Mouse (Mus musculus) embryonic facial prominence, embryonic 15.5 days (tissue): ENCODE measurements at regions not wholly inside any gene's neighbourhood (a gene's known extent, or its start where the extent isn't known, plus 50 kb on each side); places are given as distances from the start of the nearest gene placed in this dataset.

ENCODE experiments used
- ATAC-seq: fragments of 200-750 bp; cut with Nextera tagmentation; 2 replicates; pipeline ENCODE4 v1.8.0; 2017; ENCODE audit warnings: low read depth, moderate TSS enrichment; ENCODE audit not compliant: insufficient number of reproducible peaks, low FRiP score, low TSS enrichment
- H3K27ac ChIP-seq: fragments of 300-500 bp; sonication (generic); replicated peaks from 2 replicates; pipeline ENCODE4 v1.5.1; 2015; ENCODE audit warnings: mild to moderate bottlenecking, inconsistent platforms
- H3K27me3 ChIP-seq: fragments of 300-500 bp; sonication (generic); 2 replicates; pipeline ENCODE4 v1.6.1; 2015; ENCODE audit warnings: inconsistent platforms
- H3K36me3 ChIP-seq: fragments of 300-500 bp; sonication (generic); 2 replicates; pipeline ENCODE4 v1.6.1; 2015; ENCODE audit warnings: mild to moderate bottlenecking, inconsistent platforms
- H3K4me1 ChIP-seq: fragments of 300-500 bp; sonication (generic); 2 replicates; pipeline ENCODE4 v1.6.1; 2015; ENCODE audit warnings: inconsistent platforms
- H3K4me2 ChIP-seq: fragments of 300-500 bp; sonication (generic); replicated peaks from 2 replicates; pipeline ENCODE4 v1.6.1; 2015; ENCODE audit warnings: mild to moderate bottlenecking, inconsistent platforms
- H3K4me3 ChIP-seq: fragments of 300-500 bp; sonication (generic); replicated peaks from 2 replicates; pipeline ENCODE4 v1.5.1; 2015; ENCODE audit warnings: mild to moderate bottlenecking, inconsistent platforms
- H3K9ac ChIP-seq: fragments of 300-500 bp; sonication (generic); 2 replicates; pipeline ENCODE4 v1.6.1; 2015; ENCODE audit warnings: inconsistent platforms
- H3K9me3 ChIP-seq: fragments of 300-500 bp; sonication (generic); replicated peaks from 2 replicates; pipeline ENCODE4 v1.6.1; 2016; ENCODE audit warnings: inconsistent platforms
- WGBS: fragments of 180-500 bp; shearing (Covaris S2); methylation state at CpG from one replicate; pipeline ENCODE4 v1.1.7; 2015; 5-methylcytosine and 5-hydroxymethylcytosine counted together

DNA sequence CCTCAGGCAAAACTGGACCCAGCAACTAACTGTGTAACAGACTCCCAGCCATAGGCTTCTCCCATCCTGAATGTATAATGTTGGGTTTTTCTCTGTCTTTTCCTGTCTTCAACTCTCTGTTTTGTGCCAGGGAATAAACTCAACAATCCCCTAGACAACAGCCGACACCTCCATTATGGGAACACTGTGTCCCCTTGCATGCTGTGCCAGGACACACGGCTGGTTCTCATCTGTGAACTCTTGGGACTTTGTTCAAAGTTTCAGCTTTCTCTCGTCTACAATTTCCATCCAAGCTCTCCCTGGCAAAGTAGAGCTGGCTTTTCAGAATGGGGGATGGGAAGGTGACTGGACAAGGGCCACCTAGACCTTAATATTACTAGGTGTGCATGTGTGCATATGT is 56.1 kb upstream of the Kcng1 start:
- WGBS, result 39% methylated on average over 3 of the region's 3 CpGs
- Histone ChIP-seq H3K4me3 (no peak overlapping the region), H3K36me3 (no peaks in the 10 kb centered on the region), H3K9me3 (no peaks in the 10 kb centered on the region), H3K27me3 (no peaks in the 10 kb centered on the region), H3K27ac (no peak overlapping the region), H3K4me2 (no peak overlapping the region), H3K9ac (no peak overlapping the region), H3K4me1 (peaks cover 15% of the 10 kb centered on the region)
- ATAC-seq, result no peak

DNA sequence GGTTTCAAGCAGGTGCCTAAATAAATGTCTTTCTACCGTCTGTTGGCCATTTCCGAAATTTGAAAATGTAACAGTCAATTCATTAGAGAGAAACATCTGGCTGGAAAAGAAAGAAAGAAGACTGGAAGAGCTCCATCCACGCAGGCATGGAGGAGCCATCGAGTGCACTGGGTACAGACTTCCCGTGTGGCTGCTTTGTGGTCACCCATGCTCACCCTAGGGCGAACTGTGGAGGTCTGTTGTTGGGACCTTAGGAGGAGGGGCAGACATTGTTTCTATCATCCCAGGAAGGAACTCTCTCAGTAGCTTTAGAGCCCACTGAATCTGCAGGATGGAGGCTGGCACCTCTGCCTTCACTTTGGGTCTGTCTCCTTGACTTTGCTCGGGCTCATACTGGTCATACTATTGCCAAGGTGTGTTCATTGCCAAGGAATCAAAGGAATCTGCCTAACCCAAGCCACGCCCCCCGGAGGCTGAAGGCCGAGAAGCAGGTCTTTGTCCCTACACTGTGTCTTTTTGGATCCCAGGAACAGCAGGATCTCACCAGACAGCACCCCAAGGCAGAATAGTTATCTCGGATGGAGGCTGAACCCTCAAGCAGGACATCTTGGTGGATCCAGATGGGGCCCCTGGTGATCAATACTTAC is 54.3 kb upstream of the Kcng1 start:
- no peaks in the 10 kb centered on the region for H3K36me3 ChIP-seq

DNA sequence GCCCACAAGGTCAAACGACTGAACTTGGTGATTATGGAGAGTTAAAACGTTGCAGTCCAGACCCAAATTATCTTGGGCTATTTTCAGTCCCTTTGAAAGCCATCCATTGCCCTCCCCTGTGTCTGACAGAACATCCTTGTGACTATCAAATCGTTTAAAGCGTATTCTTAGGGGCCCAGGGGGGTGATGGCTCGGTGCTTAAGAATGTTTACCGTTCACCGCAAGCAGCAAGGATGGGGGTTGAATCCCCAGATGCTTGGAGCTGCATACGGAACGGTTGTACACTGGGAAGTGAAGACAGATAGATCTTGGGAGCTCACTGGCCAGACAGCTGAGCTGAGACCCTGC is 52.7 kb upstream of the Kcng1 start:
- H3K4me3 ChIP-seq, result no peak overlapping the region
- H3K4me2 ChIP-seq, result no peak overlapping the region
- no peak overlapping the region for H3K27ac ChIP-seq
- H3K9ac ChIP-seq, result no peak overlapping the region
- H3K4me1 ChIP-seq, result peaks cover 19% of the 10 kb centered on the region
- no peaks in the 10 kb centered on the region for H3K9me3 ChIP-seq
- 27% methylated on average over 9 of the region's 9 CpGs for WGBS
- ATAC-seq, result no peak
- H3K27me3 ChIP-seq, result no peaks in the 10 kb centered on the region
- no peaks in the 10 kb centered on the region for H3K36me3 ChIP-seq

More for the DNA sequence above, 54.3 kb upstream of the Kcng1 start:
- no peak overlapping the region for H3K4me2 ChIP-seq
- WGBS, result 83% methylated on average over 11 of the region's 11 CpGs
- no peaks in the 10 kb centered on the region for H3K9me3 ChIP-seq
- ATAC-seq, result no peak
- no peak overlapping the region for H3K27ac ChIP-seq
- H3K4me3 ChIP-seq, result no peak overlapping the region
- no peak overlapping the region for H3K9ac ChIP-seq
- H3K27me3 ChIP-seq, result no peaks in the 10 kb centered on the region
- H3K4me1 ChIP-seq, result peaks cover 15% of the 10 kb centered on the region

DNA sequence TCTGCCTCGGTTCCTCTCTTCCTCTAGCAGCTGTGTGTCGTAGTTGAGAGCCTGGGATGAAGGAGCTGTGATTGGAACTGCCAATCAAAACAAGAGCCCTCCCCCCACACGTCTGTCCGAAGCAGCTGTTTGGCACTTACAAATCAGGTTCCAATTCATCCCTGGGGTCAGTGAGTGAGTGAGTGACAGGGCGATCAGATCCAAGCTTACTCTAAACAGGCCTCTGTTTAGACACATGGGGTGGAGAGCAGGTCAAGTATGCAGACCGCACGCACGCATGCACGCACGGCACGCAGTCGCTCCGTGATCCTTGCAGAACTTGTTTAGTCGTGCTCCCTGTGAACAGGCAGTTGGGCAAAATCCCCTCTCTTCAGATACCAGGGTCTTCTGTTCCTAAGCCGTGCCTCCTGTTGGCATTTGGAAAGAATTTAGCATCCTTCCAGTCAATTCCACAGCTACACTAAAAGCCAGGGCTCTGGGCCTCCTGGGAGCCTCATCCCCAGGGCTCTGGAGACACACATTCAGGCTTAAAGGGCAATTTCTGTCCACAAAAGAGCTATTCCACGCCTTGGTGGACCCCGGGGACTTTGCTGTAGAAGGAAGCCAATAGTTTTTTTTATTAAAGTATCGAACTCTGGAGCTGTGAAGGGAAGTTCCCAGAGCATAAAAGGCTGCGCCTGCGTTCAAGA is 52.2 kb upstream of the Kcng1 start:
- Histone ChIP-seq H3K27ac (no peak overlapping the region), H3K9ac (no peak overlapping the region), H3K9me3 (no peaks in the 10 kb centered on the region), H3K4me1 (peaks cover 19% of the 10 kb centered on the region), H3K4me2 (no peak overlapping the region), H3K27me3 (no peaks in the 10 kb centered on the region), H3K4me3 (no peak overlapping the region), H3K36me3 (no peaks in the 10 kb centered on the region)
- ATAC-seq, result no peak
- WGBS, result 37% methylated on average over 20 of the region's 20 CpGs

DNA sequence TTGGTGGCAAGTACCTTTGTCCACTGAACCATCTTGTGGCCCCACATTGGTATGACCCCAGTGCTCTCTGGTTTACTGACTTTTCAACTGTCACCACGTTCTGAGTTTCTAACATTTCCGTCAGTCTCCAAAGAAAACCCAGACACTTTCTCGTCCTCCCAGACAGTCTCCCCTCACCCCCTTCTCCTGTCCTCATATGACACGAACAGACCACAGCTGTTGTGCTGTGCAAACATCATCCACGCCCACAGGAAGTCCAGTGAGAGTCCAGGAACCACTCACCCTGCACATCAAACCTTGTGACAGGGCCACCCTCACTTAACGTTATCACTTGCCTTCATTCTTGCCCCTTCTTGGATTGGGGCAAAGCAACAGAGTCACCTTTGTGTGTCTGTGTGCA is 51.4 kb upstream of the Kcng1 start:
- WGBS, result 51% methylated on average over 6 of the region's 6 CpGs
- peaks cover 19% of the 10 kb centered on the region for H3K4me1 ChIP-seq
- no peak overlapping the region for H3K4me3 ChIP-seq
- no peaks in the 10 kb centered on the region for H3K27me3 ChIP-seq
- H3K9me3 ChIP-seq, result no peaks in the 10 kb centered on the region
- H3K4me2 ChIP-seq, result no peak overlapping the region
- no peak for ATAC-seq
- H3K36me3 ChIP-seq, result no peaks in the 10 kb centered on the region
- H3K9ac ChIP-seq, result no peak overlapping the region
- no peak overlapping the region for H3K27ac ChIP-seq
